Mouse (Mus musculus): ENCODE data around the gene Dapk3. TPM values are rescaled to one million over a fixed set of nuclear protein-coding genes. Genes with fewer than 3 reads are reported as not detected.
A peak's percentile ranks its signal among the peaks of the same experiment; 100 is the strongest.
"Not testable (repeated sequence)": the region's sequence is repeated elsewhere in the genome, so short reads cannot be mapped to it uniquely, and the experiment has no call there.

The Dapk3 gene
- polyA plus RNA-seq, 1 experiment from 2014 or later, result 48.9 TPM

DNA sequence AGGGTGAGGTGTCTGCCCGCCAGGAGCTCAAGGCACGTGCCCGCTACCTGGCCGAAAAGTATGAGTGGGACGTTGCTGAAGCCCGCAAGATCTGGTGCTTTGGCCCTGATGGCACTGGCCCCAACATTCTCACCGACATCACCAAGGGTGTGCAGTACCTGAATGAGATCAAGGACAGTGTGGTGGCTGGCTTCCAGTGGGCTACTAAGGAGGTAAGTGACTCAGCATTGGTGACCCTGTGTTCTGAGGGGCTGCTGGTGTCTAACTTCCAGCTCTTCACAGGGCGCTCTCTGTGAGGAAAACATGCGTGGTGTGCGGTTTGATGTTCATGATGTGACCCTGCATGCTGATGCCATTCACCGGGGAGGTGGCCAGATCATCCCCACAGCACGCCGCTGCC is 1.9 kb upstream of the Dapk3 start:
- Histone ChIP-seq H3K9me3 (ENCODE audit: low read length) (no peaks in the 10 kb centered on the region), H3K4me3 (ENCODE audit: low read depth, low read length) (no peak overlapping the region), H3K36me3 (ENCODE audit: insufficient read depth, low read length) (peaks cover 45% of the 10 kb centered on the region), H3K4me2 (replicated peaks; ENCODE audit: low read depth, low read length) (no peak overlapping the region), H3K27me3 (replicated peaks; ENCODE audit: insufficient read depth, low read length) (no peaks in the 10 kb centered on the region), H3K4me1 (ENCODE audit: insufficient read depth, low read depth, low read length) (peaks cover 8% of the 10 kb centered on the region; the same call in 1 of the 2 replicates), H3K9ac (replicated peaks; ENCODE audit: low read depth) (no peak overlapping the region), H3K27ac (ENCODE audit: low read length) (no peak overlapping the region)
- DNase-seq (ENCODE audit: low spot score) (no peak), ATAC-seq (no peak)
- no peak for TF ChIP-seq EP300 (IDR thresholded peaks at IDR 0.05)
- no peak for TF ChIP-seq CTCF (IDR thresholded peaks at IDR 0.05)
- WGBS, result 89% methylated on average over 13 of the region's 13 CpGs

DNA sequence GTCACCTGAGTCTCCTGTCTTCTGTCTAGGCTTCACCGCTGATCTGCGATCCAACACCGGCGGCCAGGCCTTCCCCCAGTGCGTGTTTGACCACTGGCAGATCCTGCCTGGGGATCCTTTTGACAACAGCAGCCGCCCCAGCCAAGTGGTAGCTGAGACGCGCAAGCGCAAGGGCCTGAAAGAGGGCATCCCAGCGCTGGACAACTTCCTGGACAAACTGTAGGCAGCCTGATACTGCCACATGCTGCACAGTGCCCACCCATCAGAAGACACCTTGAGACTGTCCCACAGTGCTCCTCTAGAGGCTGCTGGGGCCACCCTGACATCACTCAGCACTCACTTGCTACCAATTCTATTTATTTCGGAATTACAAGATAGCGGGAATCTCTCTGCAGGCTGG is 945 bp upstream of the Dapk3 start:
- not testable (repeated sequence) for DNase-seq (ENCODE audit: low spot score); H3K4me1 ChIP-seq (ENCODE audit: insufficient read depth, low read depth, low read length); H3K9ac ChIP-seq (replicated peaks; ENCODE audit: low read depth); ATAC-seq; H3K27me3 ChIP-seq (replicated peaks; ENCODE audit: insufficient read depth, low read length); H3K4me3 ChIP-seq (ENCODE audit: low read depth, low read length); H3K4me2 ChIP-seq (replicated peaks; ENCODE audit: low read depth, low read length); H3K9me3 ChIP-seq (ENCODE audit: low read length); H3K27ac ChIP-seq (ENCODE audit: low read length)
- 71% methylated on average over 12 of the region's 12 CpGs for WGBS
- peaks cover 45% of the 10 kb centered on the region for H3K36me3 ChIP-seq (ENCODE audit: insufficient read depth, low read length)

DNA sequence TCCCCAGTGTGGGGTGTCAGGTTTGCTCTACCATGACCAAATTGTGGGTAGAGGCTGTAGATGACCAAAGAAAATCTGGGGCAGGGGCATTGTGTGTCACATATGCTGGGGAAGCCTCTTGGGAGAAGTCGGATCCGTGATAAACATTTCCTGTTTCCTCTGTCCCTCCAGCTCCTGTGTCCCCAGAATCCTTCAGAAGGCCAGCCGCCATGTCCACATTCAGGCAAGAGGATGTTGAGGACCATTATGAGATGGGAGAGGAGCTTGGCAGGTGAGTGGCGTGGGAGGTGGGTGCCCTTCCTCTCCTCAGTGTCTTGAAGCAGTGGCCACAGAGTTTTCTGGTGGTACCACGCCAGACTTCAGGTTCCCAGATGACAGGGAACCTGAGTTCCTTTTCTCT is 1.0 kb downstream of the Dapk3 start, which contains the start of gene 4930442H23Rik:
TSS of gene 4930442H23Rik (minus strand) at position 45 of the 400 bp plus-strand sequence.
- peaks cover 34% of the 10 kb centered on the region for H3K36me3 ChIP-seq (ENCODE audit: insufficient read depth, low read length)

GRCm38 (mm10) chr10:81184765-81185164 is 2.0 kb downstream of the Dapk3 start:
- Histone ChIP-seq H3K9ac (replicated peaks; ENCODE audit: low read depth) (no peak overlapping the region), H3K36me3 (ENCODE audit: insufficient read depth, low read length) (peaks cover 28% of the 10 kb centered on the region), H3K27ac (ENCODE audit: low read length) (peak overlapping the region; percentile 89), H3K4me2 (replicated peaks; ENCODE audit: low read depth, low read length) (no peak overlapping the region), H3K4me3 (ENCODE audit: low read depth, low read length) (no peak overlapping the region), H3K27me3 (replicated peaks; ENCODE audit: insufficient read depth, low read length) (no peaks in the 10 kb centered on the region), H3K9me3 (ENCODE audit: low read length) (no peaks in the 10 kb centered on the region), H3K4me1 (ENCODE audit: insufficient read depth, low read depth, low read length) (peaks cover 7% of the 10 kb centered on the region; the same call in 1 of the 2 replicates)
- 8% methylated on average over 4 of the region's 4 CpGs for WGBS
- peak; percentile 90 for DNase-seq (ENCODE audit: low spot score)
- peak; percentile 45 for ATAC-seq
- TF ChIP-seq EP300 (IDR thresholded peaks at IDR 0.05), result peak; percentile 78
- no peak for TF ChIP-seq CTCF (IDR thresholded peaks at IDR 0.05)

More for the DNA sequence above, 1.0 kb downstream of the Dapk3 start, which contains the start of gene 4930442H23Rik:
- Histone ChIP-seq H3K9ac (replicated peaks; ENCODE audit: low read depth) (peak within 1 kb of the TSS; percentile 51), H3K4me2 (replicated peaks; ENCODE audit: low read depth, low read length) (peak within 1 kb of the TSS; percentile 61), H3K27ac (ENCODE audit: low read length) (peak within 1 kb of the TSS; percentile 89), H3K9me3 (ENCODE audit: low read length) (no peaks in the 10 kb centered on the region), H3K4me3 (ENCODE audit: low read depth, low read length) (peak within 1 kb of the TSS; percentile 61), H3K4me1 (ENCODE audit: insufficient read depth, low read depth, low read length) (peaks cover 7% of the 10 kb centered on the region; the same call in 1 of the 2 replicates), H3K27me3 (replicated peaks; ENCODE audit: insufficient read depth, low read length) (no peaks in the 10 kb centered on the region)
- no peak for DNase-seq (ENCODE audit: low spot score)
- ATAC-seq, result no peak
- TF ChIP-seq CTCF (IDR thresholded peaks at IDR 0.05), result no peak
- TF ChIP-seq EP300 (IDR thresholded peaks at IDR 0.05), result no peak
- 62% methylated on average over 5 of the region's 5 CpGs for WGBS

GRCm38 (mm10) chr10:81187161-81187560 is 4.4 kb downstream of the Dapk3 start:
- Histone ChIP-seq H3K36me3 (ENCODE audit: insufficient read depth, low read length) (peaks cover 13% of the 10 kb centered on the region; the same call in 1 of the 2 replicates), H3K27me3 (replicated peaks; ENCODE audit: insufficient read depth, low read length) (no peaks in the 10 kb centered on the region), H3K9me3 (ENCODE audit: low read length) (no peaks in the 10 kb centered on the region), H3K4me2 (replicated peaks; ENCODE audit: low read depth, low read length) (no peak overlapping the region), H3K9ac (replicated peaks; ENCODE audit: low read depth) (no peak overlapping the region), H3K27ac (ENCODE audit: low read length) (no peak overlapping the region), H3K4me1 (ENCODE audit: insufficient read depth, low read depth, low read length) (peaks cover 15% of the 10 kb centered on the region; the same call in 1 of the 2 replicates), H3K4me3 (ENCODE audit: low read depth, low read length) (no peak overlapping the region)
- ATAC-seq (no peak), DNase-seq (ENCODE audit: low spot score) (no peak)
- WGBS, result 92% methylated on average over 9 of the region's 9 CpGs
- no peak for TF ChIP-seq CTCF (IDR thresholded peaks at IDR 0.05)
- no peak for TF ChIP-seq EP300 (IDR thresholded peaks at IDR 0.05)

DNA sequence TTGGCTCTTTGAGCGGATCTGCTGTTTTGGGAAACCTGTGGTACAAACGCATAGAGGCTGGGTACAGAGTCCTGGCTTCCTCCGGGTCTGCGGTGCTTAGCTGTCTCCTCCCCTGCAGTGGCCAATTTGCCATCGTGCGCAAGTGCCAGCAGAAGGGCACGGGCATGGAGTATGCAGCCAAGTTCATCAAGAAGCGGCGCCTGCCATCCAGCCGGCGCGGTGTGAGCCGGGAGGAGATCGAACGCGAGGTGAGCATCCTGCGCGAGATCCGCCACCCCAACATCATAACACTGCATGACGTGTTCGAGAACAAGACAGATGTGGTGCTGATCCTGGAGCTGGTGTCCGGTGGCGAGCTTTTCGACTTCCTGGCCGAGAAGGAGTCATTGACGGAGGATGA is 7.0 kb downstream of the Dapk3 start:
- ATAC-seq (no peak), DNase-seq (ENCODE audit: low spot score) (no peak)
- Histone ChIP-seq H3K4me2 (replicated peaks; ENCODE audit: low read depth, low read length) (no peak overlapping the region), H3K36me3 (ENCODE audit: insufficient read depth, low read length) (peaks cover 13% of the 10 kb centered on the region; the same call in 1 of the 2 replicates), H3K27ac (ENCODE audit: low read length) (no peak overlapping the region), H3K4me1 (ENCODE audit: insufficient read depth, low read depth, low read length) (peaks cover 9% of the 10 kb centered on the region; the same call in 1 of the 2 replicates), H3K9ac (replicated peaks; ENCODE audit: low read depth) (no peak overlapping the region), H3K4me3 (ENCODE audit: low read depth, low read length) (no peak overlapping the region), H3K9me3 (ENCODE audit: low read length) (no peaks in the 10 kb centered on the region), H3K27me3 (replicated peaks; ENCODE audit: insufficient read depth, low read length) (0 out of 2 replicates have a peak, but pooled peaks cover 3% of the 10 kb centered on the region)
- 78% methylated on average over 26 of the region's 26 CpGs for WGBS
- no peak for TF ChIP-seq EP300 (IDR thresholded peaks at IDR 0.05)
- TF ChIP-seq CTCF (IDR thresholded peaks at IDR 0.05), result no peak

Measured in lung, postnatal 0 days (tissue).